In genomic region chr17:27064195-27064594, GRCm38 (mm10) we compare ENCODE assay signal across 17 mouse cellular contexts. TPM values are rescaled to one million over a fixed set of nuclear protein-coding genes. Genes with fewer than 3 reads are reported as not detected.
DNase-seq lines count a peak whose midpoint lies in the region; ATAC-seq and TF ChIP-seq lines count a peak whose summit lies in the region.
"Had no signal": no experiment of that assay in that cellular context is flagged by ENCODE, and none has a peak within 500 bp of the region (broad histone marks: within the 10 kb centered on the region; RNA-seq: fewer than 3 reads in every experiment).

No protein-coding gene starts in this region.

- no peaks in the 10 kb centered on the region for H3K9me3 ChIP-seq in heart, embryonic 13.5 days
- H3K9me3 ChIP-seq in lung, embryonic 15.5 days, result no peaks in the 10 kb centered on the region
- H3K9me3 ChIP-seq in intestine, embryonic 16.5 days (ENCODE audit: control insufficient read depth, low read length), result no peaks in the 10 kb centered on the region
- H3K9me3 ChIP-seq: embryonic facial prominence, embryonic 15.5 days; forebrain, embryonic 15.5 days had no signal

- peaks cover 28% of the 10 kb centered on the region for H3K4me1 ChIP-seq in heart, embryonic 13.5 days
- H3K4me1 ChIP-seq in lung, embryonic 15.5 days, result peaks cover 25% of the 10 kb centered on the region
- H3K4me1 ChIP-seq in lung, adult 2 months (ENCODE audit: control insufficient read depth, insufficient read depth, low read length), result peaks cover 4% of the 10 kb centered on the region; the same call in 1 of the 2 replicates
- peaks cover 61% of the 10 kb centered on the region for H3K4me1 ChIP-seq in intestine, embryonic 16.5 days (ENCODE audit: control insufficient read depth, insufficient read depth, low read length)
- H3K4me1 ChIP-seq: forebrain, embryonic 15.5 days had no signal

- ATAC-seq in heart, embryonic 13.5 days (ENCODE audit: extremely low read depth, insufficient number of reproducible peaks, low FRiP score, low TSS enrichment), result no peak
- ATAC-seq in lung, embryonic 15.5 days (ENCODE audit: borderline replicate concordance, extremely low read depth, low FRiP score, low TSS enrichment), result 0 out of 2 replicates have a peak, but pooled peaks have one; percentile 31
- no peak for ATAC-seq in intestine, embryonic 16.5 days
- ATAC-seq: forebrain, embryonic 15.5 days; hindbrain, embryonic 16.5 days had no signal

- intact Hi-C loops in left cerebral cortex, postnatal 36 days (cut with DNase I), result no loop called here

- peaks cover 9% of the 10 kb centered on the region for H3K27me3 ChIP-seq in heart, embryonic 13.5 days (replicated peaks)
- H3K27me3 ChIP-seq in lung, embryonic 15.5 days, result no peaks in the 10 kb centered on the region
- no peaks in the 10 kb centered on the region for H3K27me3 ChIP-seq in intestine, embryonic 16.5 days (replicated peaks; ENCODE audit: control insufficient read depth, insufficient read depth, low read length)
- H3K27me3 ChIP-seq: embryonic facial prominence, embryonic 15.5 days had no signal

- H3K4me3 ChIP-seq in heart, embryonic 13.5 days, result no peak overlapping the region
- H3K4me3 ChIP-seq in lung, embryonic 15.5 days, result no peak overlapping the region
- H3K4me3 ChIP-seq in lung, adult 2 months (replicated peaks; ENCODE audit: extremely low read depth, low read depth, low read length), result no peak overlapping the region
- H3K4me3 ChIP-seq in intestine, embryonic 16.5 days (ENCODE audit: low read length), result no peak overlapping the region
- H3K4me3 ChIP-seq: embryonic facial prominence, embryonic 15.5 days; forebrain, embryonic 15.5 days had no signal

- WGBS in heart, embryonic 13.5 days, result 67% methylated on average over 2 of the region's 2 CpGs
- 38% methylated on average over 2 of the region's 2 CpGs for WGBS in lung, embryonic 15.5 days
- WGBS in lung, adult 2 months, result 67% methylated on average over 2 of the region's 2 CpGs
- WGBS in intestine, embryonic 16.5 days, result 46% methylated on average over 2 of the region's 2 CpGs

- TF ChIP-seq POLR2A in lung, adult 2 months (IDR thresholded peaks at IDR 0.05; ENCODE audit: borderline replicate concordance, extremely low read depth, low read depth, low read length), result no peak

- no peak overlapping the region for H3K27ac ChIP-seq in heart, embryonic 13.5 days (replicated peaks)
- peak overlapping the region; percentile 44; the same call in 1 of the 2 replicates for H3K27ac ChIP-seq in lung, embryonic 15.5 days
- peak overlapping the region; percentile 77 for H3K27ac ChIP-seq in intestine, embryonic 16.5 days (ENCODE audit: low read length)
- H3K27ac ChIP-seq: forebrain, embryonic 15.5 days had no signal

- H3K36me3 ChIP-seq in heart, embryonic 13.5 days, result no peaks in the 10 kb centered on the region
- H3K36me3 ChIP-seq in lung, embryonic 15.5 days, result no peaks in the 10 kb centered on the region
- H3K36me3 ChIP-seq in intestine, embryonic 16.5 days (ENCODE audit: control insufficient read depth, insufficient read depth, low read length), result 0 out of 2 replicates have a peak, but pooled peaks cover 3% of the 10 kb centered on the region
- H3K36me3 ChIP-seq: embryonic facial prominence, embryonic 15.5 days; forebrain, embryonic 15.5 days had no signal

- 0 out of 2 replicates have a peak overlapping the region, but pooled peaks have one; percentile 47 for H3K9ac ChIP-seq in heart, embryonic 13.5 days
- no peak overlapping the region for H3K9ac ChIP-seq in lung, embryonic 15.5 days
- H3K9ac ChIP-seq in intestine, embryonic 16.5 days (ENCODE audit: low read depth, low read length), result peak overlapping the region; percentile 51; the same call in 1 of the 2 replicates
- H3K9ac ChIP-seq: embryonic facial prominence, embryonic 15.5 days; forebrain, embryonic 15.5 days had no signal

- H3K4me2 ChIP-seq in heart, embryonic 13.5 days, result no peak overlapping the region
- H3K4me2 ChIP-seq in lung, embryonic 15.5 days, result no peak overlapping the region
- H3K4me2 ChIP-seq in intestine, embryonic 16.5 days (ENCODE audit: low read depth, low read length), result peak overlapping the region; percentile 35
- H3K4me2 ChIP-seq: embryonic facial prominence, embryonic 15.5 days; forebrain, embryonic 15.5 days; liver, embryonic 11.5 days had no signal

- TF ChIP-seq CTCF in lung, adult 2 months (IDR thresholded peaks at IDR 0.05; ENCODE audit: insufficient read depth, low read length), result no peak

- no peak for DNase-seq in heart, postnatal 4 days
- DNase-seq in lung, adult 2 months, result no peak
- no peak for DNase-seq in cerebellum, adult 11-12 months
- no peak for DNase-seq in left cerebral cortex, postnatal 36 days (ENCODE audit: low spot score in 2 of 2)
- DNase-seq: adrenal gland, postnatal 10 days; cerebellum, adult 2 months; kidney, postnatal 10 days; layer of hippocampus, adult 9-11 months; spleen, adult 18-20 months; thymus, postnatal 4 days had no signal

RNA-seq across cellular contexts. Expression of gene Itpr3, which starts 7.1 kb away (rescaled TPM):
- 1.2 and 1.5 TPM in 2 replicates for polyA plus RNA-seq in heart, embryonic 13.5 days (2015; fragmentation: Nextera tagmentation; extraction: Ambion mirVana)
- total RNA-seq in heart, postnatal 4 days (2021), result 1 to 10 TPM; 7.5 to 8.2 TPM
- 4.7 and 4.9 TPM in 2 replicates for polyA plus RNA-seq in lung, embryonic 15.5 days (2015; fragmentation: Nextera tagmentation; extraction: Ambion mirVana)
- 22.0 and 22.5 TPM in 2 replicates for polyA plus RNA-seq in lung, adult 2 months (2012; rRNA removed)
- 12.1 and 16.5 TPM in 2 replicates for polyA plus RNA-seq in intestine, embryonic 16.5 days (2015; fragmentation: Nextera tagmentation; extraction: Ambion mirVana)
- total RNA-seq in left cerebral cortex, postnatal 36 days (2021), result 1 to 10 TPM; 2.0 to 3.4 TPM

RNA-seq across cellular contexts. Expression of gene Bak1, which starts 35.4 kb away (rescaled TPM):
- 5.3 and 5.4 TPM in 2 replicates for polyA plus RNA-seq in heart, embryonic 13.5 days (2015; fragmentation: Nextera tagmentation; extraction: Ambion mirVana)
- 10 to 100 TPM; 46.8 to 52.4 TPM for total RNA-seq in heart, postnatal 4 days (2021)
- 5.2 and 6.0 TPM in 2 replicates for polyA plus RNA-seq in lung, embryonic 15.5 days (2015; fragmentation: Nextera tagmentation; extraction: Ambion mirVana)
- 48.2 and 55.8 TPM in 2 replicates for polyA plus RNA-seq in lung, adult 2 months (2012; rRNA removed)
- 8.5 and 10.3 TPM in 2 replicates for polyA plus RNA-seq in intestine, embryonic 16.5 days (2015; fragmentation: Nextera tagmentation; extraction: Ambion mirVana)
- total RNA-seq in left cerebral cortex, postnatal 36 days (2021), result 10 to 100 TPM; 13.9 to 16.5 TPM
